Mouse (Mus musculus): ENCODE data around the gene Nmur2. TPM values are rescaled to one million over a fixed set of nuclear protein-coding genes. Genes with fewer than 3 reads are reported as not detected.

The Nmur2 gene
- polyA plus RNA-seq, 1 experiment from 2014 or later = not detected

DNA sequence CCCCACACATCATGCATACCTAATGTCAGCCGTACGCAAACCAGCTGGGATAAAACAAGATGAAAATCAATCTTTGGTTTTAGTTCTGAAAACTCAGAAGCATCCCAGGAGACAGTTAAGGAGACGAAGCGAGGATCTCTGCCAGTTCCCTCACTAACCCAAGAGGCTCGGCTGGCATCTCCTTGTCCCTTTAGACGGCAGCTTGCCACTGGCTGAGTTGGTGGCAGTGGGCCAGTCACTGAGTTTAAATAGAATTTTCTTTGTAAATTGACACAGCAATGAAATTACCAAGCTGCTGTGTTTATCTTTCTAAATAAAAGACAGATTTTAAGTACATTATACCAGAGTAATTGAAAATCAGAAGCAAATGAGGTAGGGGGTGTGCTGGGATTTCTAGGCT is 62.7 kb downstream of the Nmur2 start:
- H3K9ac ChIP-seq (ENCODE audit: low read length) = no peak overlapping the region
- H3K4me1 ChIP-seq (ENCODE audit: control insufficient read depth, insufficient read depth, low read length) = no peaks in the 10 kb centered on the region
- no peak overlapping the region for H3K27ac ChIP-seq (ENCODE audit: low read depth, low read length)
- H3K4me3 ChIP-seq (ENCODE audit: low read depth, low read length) = no peak overlapping the region
- H3K4me2 ChIP-seq (ENCODE audit: low read depth) = no peak overlapping the region
- no peak for DNase-seq (ENCODE audit: low spot score)
- no peaks in the 10 kb centered on the region for H3K9me3 ChIP-seq (ENCODE audit: control insufficient read depth, low read length)
- no peaks in the 10 kb centered on the region for H3K36me3 ChIP-seq (ENCODE audit: control insufficient read depth, insufficient read depth, low read length)
- ATAC-seq (ENCODE audit: insufficient read depth, low FRiP score, low TSS enrichment) = no peak
- WGBS = 89% methylated on average over 6 of the region's 6 CpGs
- H3K27me3 ChIP-seq (ENCODE audit: control insufficient read depth, insufficient read depth, low read length) = no peaks in the 10 kb centered on the region

All from neural tube, embryonic 11.5 days (tissue).